Mouse (Mus musculus) ovary, postnatal 10 days (tissue): ENCODE data around the gene Acot7.
A peak's percentile ranks its signal among the peaks of the same experiment; 100 is the strongest.

Source experiments
- DNase-seq: peaks from one replicate; pipeline ENCODE4 v3.0.0; 2022; ENCODE audit warnings: low spot score

The Acot7 gene

DNA sequence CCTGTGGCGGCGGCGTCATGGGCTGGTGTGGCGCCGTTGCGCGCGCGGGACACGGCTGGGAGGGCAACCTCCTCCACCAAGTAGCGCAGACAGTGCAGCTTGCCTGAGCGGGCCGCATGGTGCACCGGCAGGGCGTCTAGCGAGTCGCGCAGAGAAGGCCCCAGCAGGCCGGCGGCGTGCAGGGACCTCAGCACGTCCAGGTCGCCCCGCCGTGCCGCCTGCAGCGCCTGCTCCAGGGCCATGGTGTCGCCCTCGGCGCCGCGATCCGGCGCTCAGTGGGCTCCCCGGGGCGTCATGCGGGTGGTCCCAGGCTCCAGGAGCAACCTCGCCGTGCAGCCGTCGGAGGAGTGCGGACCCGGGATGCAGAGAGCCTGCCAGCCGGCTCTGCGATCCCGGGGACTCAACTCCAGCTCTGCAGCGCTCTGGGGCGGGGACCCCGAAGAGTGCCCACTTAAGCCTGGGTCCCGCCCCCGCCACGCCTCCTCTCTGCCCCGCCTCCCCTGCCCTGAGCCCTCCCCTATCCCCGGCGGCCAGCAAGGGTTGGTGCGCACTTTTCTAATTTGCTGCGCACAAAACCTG is 25.9 kb upstream of the Acot7 start, which contains the start of gene Espn:
Espn (minus strand) TSS at position 406 of the 579 bp plus-strand sequence.
- no peak for DNase-seq

DNA sequence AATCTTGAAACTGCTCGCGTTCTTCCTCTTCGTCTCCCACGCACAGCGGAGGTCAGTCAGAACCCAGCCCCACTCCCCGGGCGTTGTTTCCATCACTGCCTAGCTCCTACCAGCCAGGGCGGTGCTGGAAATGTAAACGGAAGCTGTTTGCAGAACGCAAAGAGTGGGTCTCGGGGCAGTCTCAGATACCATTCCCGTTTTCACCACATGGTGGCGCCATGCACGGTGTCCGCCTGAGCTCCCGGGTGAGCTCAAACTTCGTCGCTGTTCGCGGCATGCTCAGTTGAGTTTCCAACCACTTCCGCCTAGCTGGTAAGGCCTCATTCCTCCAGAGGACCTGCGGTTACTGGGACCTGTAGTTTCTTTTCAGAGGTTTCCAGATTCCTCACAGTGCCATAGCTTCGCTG is 24.2 kb upstream of the Acot7 start:
- peak; percentile 61 for DNase-seq

DNA sequence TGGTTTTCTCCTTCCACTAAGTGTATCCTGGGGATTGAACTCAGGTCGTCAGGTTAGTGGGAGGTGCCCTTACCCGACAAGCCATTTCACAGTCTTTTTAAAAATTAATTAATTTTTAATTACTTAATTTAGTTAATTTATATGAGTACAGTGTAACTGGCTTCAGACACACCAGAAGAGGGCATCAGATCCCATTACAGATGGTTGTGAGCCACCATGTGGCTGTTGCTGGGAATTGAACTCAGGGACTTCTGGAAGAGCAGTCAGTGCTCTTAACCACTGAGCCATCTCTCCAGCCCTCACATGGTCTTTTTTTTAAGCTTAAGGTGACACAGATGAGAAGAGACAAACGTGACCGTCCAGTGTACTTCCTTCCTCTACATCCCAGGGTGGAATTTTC is 22.9 kb upstream of the Acot7 start:
- no peak for DNase-seq

DNA sequence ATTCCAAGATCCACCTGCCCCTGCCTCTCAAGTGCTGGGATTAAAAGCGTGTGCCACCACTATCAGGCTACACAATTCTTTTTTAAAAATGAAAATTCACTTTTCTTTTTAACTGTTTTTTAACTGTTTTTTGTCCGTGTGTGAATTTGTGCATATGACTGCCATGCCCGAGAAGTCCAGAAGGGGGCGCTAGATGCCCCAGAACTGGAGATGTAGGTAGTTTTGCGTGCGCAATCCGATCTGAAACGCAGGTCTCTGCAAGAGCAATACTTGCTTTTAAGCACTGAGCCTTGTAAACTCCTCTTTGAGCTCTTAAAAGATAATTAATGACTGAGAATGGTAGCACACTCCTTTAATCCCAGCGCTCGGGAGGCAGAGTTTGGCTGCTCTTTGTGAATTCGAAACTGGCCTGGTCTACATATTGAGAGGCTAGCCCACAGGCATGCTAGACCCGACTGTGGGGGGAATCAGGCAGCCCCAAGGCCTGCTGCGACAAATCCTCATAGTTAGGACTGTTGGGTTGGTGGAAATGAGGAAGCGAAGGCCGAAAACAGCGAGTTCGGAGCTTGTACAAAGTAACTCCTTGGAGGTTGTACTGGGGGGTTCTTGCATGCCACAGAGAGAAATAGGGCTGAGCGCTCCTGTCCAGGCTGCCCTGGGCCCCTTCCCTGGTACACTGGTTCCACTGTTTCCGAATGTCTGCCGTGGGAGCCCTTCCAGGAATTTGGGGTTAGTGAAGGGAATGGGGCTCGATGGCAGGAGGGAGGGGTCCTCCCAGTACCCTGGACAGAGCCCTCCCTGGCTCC is 20.0 kb upstream of the Acot7 start:
- DNase-seq: no peak

DNA sequence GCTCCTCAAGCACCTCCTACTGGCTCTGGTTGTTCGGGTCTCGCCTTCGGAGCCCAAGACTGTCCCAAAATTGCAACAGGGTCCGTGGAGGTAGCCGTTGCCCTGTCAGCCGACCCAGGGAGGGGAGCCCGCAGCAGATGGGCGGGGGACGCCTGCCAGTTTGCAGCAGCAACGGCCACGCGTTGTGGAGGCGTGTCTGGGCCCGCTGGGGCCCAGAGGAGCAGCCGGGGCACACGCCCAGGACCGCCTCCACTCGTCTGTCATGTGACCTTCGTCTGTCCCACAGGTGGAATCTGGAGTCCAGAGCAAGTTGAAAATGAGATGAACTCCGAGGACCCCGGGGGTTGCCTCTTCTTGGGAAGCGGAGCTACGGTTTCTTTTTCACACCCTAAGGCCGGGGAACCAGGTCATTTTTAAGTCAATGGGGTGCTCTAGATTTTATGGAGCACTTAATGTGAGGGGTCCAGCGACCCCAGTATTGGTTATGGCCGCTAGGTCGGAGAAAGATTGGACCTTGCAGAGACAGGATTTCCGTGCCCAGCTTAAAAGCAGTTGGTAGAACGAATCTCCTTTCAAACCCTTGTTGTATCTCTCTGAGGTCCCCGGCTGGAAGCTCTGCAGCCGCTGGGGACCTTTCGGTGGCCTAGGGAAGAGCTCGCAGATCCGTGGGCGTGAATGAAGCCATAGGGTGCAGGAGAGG is 19.2 kb upstream of the Acot7 start, which contains the start of gene Hes2:
Hes2 (plus strand) TSS at position 283 of the 700 bp plus-strand sequence.
- DNase-seq: no peak

DNA sequence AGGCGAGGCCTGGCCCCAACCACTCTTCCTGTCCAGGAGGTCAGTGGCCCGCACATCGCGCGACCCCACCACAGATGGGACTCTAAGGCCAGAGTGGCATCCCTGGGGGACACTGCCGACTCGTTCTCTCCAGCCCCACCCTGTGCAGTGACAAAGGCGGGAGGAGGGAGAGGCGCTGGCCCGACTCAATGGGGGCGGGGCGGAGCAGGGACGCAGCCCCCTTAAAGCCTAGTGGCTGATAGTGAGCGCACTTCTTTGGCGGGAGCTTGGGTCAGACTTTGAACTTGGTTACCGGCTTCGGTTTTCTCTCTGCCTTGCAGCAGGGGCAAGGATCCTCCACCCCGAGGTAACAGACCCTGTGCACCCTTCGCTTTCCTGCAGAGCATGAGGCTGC is 18.7 kb upstream of the Acot7 start:
- DNase-seq: no peak

DNA sequence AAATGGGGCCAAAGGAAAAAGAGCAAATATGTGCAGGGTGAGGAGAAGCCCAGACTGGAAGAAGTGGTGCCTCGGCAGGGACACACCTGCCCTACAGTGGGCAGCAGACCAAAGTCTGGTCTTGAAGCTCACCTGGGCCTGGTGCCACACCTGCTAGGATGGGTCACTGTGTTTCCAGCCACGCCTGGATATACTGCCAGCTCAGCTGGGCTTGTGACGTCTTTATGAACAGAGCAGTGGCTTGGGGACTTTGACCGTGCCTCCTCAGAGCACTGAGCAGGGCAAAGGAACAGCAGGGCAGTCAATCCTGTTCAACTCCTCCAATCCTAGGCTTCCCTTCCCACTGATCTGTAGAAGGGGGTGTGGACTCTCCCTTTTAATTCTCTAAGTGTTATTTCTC is 17.2 kb upstream of the Acot7 start:
- no peak for DNase-seq

DNA sequence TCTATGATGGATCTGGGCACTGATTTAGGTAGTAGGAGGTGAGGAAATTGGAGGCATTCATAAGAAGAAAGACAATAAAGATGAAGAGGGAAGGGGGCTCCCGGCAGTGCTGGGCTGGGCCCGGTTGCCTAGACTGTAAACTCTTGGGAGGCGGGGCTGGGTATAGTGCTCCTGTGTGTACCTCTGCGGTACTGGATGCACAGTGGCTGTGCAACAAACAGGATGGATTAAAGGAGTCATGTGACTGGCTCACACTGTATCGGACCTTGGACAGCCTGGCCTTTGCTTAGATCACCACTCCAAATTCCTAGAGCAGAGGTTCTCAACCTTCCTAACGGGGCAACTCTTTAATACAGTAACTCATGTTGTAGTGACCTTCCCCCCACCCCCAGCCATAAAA is 16.3 kb upstream of the Acot7 start:
- no peak for DNase-seq

DNA sequence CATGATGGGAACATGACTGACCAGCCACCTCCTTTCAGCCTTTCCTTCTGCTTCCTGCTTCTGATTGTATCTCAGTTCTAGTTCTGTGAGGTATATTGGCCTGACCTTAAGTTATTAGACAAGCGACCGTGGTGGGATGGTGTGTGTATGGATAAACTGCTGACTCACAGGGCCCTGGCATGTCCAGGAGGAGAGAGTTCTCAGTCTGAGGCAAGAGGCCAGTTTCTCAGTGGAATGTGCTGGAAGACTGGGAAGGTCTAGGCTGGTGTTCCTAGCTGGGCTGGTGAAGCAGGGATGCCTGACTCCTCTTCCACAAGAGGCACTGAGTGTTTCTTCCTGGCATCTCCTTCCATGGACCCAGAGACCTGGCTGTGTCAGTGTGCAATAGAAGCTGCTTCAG is 15.2 kb upstream of the Acot7 start:
- no peak for DNase-seq

DNA sequence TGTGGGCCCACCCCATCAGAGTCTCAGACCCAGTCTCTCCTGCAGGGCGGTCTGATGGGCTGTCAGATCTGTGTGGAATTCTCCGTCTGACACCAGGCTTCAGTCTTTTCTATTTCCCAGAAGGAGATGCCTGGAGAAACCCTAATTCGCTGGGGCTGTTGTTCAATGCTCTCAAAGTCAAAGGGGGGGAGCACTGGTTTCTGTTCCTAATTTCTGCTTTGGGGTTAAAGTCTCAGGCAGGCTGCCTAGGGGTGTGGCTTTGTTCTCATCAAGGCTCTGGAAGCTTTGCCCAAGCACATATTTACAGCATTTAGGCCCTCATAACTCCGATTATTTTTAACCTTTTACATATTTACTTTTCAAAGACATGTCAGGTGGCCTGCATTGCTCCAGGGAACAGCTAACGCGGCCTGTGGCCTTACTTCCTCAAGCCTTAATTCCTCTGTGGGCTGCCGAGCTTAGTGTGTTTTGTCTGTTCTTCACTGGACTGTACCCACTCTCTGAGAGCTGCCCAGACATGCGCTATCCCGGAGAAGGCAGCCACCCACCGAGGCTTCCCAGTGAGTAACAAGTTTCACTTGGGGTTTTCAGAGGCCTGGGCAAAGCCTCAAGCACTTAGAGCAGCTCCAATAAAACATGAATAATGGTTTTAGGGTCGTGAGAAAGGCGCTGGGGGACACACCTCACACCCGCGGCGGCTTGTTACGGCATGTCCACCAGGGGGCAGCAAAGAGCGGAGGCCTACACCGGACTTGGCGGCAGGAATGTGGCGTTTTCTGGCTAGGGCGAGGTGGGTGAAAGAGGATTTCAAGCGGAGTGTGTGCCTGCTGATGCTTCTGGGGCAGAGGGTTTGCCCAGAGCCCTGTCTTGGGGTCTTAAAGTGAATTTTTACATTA is 12.7 kb upstream of the Acot7 start:
- DNase-seq: peak; percentile 51

DNA sequence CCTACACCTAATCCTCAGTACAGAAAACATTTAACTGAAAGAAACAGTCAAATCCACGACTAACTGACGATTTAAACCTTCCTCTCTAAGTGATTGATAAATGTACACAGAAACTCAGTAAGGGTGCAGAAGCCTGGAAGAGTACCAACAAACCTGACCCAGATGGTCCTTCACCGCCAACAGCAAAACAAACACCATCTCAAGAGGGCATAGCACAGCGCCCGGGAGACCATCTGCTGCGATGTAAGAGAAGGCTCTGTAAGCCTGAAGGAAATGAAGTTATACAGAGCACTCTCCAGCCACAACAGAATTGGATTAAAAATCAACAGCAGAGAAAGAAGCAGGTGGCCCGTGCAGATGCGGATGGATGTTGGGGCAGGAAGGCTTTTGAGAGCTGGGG is 9.9 kb upstream of the Acot7 start:
- DNase-seq: no peak

DNA sequence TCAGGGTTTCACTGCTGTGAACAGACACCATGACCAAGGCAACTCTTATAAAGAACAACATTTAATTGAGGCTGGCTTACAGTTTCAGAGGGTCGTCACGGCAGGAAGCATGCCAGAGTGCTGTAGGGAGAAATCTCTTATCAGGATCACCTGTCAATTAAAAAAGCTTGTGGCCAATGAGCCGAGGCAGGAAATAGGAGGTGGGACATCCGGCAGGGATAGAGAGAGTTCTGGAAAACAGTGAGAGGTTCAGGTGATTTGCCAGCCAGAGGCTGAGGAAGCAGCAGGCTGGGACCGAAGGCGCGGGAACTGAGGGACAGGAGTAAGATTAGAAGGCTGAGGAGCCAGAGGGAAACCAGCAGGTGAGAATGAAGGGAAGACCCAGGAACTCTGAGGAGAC is 8.8 kb upstream of the Acot7 start:
- DNase-seq: no peak

DNA sequence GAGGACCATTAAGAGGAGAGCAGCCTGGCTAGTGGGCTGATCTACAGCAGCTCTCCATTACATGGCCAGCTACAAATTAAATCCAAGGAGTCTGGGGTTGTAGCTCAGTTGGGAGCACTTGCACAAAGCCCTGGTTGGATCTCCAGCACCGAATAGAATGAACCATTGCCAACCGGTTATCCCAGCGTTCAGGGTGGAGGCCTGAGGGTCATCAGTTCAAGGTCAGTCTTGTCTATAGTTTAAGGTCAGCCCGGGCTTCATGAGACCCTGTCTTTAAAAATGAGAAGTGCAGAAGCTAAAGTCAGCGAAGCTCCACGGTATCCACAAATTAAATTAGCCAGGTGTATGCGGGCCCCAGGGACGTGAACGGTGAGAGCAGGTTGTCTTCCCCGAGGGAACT is 7.6 kb upstream of the Acot7 start:
- DNase-seq: no peak

DNA sequence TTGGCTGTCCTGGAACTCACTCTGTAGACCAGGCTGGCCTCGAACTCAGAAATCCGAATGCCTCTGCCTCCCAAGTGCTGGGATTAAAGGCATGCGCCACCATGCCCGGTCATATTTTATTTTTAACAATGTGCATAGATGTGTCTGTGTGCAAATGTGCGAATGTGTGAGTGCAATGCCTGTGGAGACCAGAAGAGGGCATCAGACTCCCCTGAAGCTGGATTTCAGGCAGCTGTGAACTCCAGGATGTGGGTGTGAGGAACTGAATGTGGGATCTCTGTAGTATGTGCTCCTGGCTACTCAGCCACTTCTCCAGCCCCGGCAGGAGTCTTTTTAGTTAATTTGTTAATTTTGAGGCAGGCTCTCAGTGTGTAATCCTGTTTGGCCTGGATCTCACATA is 6.4 kb upstream of the Acot7 start:
- DNase-seq: no peak

DNA sequence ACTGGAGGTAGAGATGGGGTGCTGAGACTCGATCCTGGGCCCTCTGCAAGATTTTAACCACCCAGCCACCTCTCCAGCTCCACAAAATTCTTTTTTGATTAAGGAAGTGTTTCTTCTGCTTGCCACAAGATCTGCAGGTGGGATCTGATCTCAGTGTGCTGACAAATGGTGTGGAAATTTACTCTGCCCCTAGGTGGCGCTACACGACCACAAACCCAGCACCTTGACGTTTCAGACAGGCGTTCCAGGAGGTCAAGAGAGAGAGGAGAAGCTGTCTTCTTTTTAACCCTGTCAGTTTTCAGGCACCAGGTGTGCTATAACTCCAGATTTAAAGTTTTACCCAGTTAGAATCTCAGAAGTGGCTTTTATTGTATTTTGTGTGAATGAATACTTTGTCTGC is 4.9 kb upstream of the Acot7 start:
- DNase-seq: peak; percentile 61

DNA sequence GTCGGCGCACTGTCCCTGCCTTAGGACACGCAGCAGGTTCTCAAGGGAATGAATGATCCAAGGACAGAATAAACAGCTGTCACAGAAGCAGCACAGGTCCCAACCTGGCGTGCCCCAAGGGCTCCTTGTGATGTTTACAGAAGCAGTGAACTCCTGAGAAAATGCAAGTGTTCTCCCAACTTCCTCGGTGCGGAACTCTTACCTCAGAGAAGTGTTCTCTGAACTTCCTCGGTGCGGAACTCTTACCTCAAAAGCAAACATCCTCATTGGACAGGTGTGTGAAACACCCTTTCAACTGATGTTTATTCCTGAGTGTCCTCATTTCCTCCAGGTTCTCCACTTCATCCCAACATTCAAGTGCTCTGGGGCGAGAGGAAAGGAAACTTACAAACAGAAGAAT is 4.0 kb upstream of the Acot7 start:
- DNase-seq: no peak

DNA sequence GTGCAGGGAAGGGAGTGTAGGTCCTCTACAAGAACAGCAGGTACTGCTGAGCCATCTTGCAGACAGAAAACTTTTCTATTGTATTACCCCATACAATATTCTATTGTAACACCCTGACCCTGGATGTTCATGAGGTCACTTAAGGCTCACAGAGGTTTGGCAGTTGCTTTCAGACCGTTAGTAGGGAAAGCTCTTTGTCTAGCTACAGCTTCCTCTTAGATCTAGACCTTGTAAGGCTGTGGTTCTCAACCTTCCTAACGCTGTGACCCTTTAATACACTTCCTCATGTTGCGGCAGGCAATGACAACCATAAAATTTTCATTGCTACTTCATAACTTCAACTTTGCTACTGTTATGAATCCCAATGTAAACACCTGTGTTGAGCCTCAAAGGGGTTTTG is 1.3 kb upstream of the Acot7 start:
- DNase-seq: no peak

DNA sequence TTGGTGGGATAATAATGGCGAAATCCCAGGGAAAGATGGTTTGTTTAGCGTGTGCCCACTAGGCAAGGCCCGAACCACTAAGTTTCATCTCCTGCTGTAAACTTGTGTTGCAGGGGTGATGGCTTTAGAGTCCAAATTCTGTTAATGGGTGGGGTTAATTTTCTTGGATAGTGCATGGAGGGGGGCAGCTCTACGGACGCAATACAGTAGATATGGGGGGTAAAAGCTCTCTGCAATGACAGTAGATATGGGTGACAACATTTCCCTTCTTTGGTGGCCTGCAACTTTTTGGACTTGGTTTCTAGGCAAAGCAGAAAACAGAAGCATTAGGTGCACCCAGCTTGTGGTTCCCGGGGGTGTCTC is 779 bp upstream of the Acot7 start:
- no peak for DNase-seq

DNA sequence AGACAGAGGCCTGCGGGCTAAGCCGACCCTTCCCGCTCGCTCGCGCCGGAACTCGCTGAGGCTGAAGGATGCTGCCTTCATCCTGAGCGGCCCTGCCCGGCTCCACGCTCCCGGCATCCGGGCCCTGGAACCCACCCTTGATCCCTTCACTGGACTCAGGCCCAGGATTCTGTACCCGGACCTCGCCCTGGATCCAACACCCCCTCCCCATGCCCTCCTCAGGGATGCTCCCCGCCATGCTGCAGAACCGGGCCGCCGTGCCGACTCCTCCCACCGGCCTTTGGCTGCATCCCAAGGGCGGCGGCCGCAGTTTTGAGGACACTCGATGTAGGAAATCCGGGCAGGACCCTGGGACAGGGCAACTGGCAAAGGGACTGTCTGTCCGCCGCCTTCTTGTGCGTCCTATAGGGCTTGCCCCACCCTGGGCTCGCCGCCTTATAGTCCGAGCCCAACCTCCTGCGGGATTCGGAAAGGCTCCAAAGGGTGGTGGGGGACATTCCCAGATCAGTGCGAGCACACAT is 470 bp downstream of the Acot7 start:
- DNase-seq: no peak

DNA sequence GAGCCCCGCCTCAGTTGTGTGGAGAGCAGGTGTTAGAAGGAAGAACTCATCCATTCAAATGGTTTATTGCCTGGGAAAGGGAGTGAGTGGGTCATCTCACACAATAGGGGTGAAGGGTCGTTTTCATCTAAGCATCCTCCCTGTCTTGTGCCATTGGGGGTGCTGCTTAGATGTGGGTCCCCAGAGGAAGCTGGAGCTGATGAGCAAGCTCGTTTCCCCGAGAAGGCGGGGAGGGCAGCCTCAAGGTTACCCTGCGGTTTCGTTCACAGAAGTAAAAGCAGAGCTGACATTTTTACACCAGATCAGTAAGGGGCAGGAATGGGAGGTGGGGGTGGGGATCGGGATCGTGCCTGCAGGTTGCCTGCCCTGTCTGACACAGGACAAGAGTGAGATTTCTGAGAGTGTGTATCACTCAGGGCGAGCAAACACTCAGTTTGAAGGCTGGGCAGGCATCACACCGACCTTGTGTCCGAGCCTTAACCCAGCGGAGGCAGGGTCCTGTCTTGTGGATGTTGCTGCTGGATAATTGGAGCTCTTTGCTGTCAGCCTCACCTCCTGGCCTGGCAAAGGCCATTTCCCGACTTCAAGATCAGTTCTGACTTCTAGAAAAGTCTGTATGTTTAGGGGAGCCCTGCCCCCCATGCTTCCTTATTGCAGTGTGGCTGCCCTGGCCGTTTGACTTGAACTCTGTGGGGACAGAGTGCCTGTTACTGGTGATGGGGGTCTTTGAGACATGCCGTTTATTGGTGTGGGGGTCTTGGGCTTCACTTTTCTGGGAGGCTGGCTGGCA is 1.2 kb downstream of the Acot7 start:
- no peak for DNase-seq

DNA sequence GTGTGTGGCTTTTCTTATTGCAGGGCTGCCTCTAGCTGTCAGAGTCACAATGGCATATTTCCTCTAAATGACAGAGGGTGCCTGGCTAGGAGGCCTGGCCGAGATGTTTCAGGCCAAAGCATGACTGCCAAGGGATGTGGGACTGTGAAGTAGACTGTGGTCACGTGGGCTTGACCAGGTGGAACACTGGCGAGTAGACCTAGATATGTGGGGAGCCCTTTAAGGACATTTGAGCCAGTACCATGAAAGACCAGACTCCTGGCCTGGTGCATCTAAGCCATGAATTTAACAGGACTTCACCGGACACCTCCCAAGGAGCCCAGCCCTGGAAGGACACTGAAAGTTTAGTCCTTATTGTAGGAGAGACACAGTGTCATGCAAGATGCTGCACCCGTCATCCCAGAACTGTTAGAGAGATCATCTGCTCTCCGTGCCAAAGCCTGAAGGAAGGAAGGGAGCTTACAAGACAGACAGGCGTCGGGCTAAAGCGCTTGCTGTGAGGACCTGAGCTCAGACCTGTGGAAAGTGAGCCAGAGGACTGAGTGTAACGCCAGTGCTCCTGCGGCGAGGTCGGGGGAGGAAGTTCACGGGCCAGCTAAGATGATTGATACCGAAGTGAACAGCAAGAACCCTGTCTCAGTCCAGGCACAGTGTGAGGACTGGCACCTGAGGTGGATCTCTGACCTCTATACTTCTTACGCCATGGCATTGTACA is 2.2 kb downstream of the Acot7 start:
- DNase-seq: no peak
